Mouse (Mus musculus) ES-Bruce4 (cell line): Measurements from ENCODE around the gene Srebf1.

ENCODE experiments used
- CTCF ChIP-seq: IDR thresholded peaks from one replicate; pipeline ENCODE4 v1.8.1; 2011; ENCODE audit warnings: low read depth, low read length
- EP300 ChIP-seq: IDR thresholded peaks from 2 replicates; pipeline ENCODE4 v1.6.1; 2011; ENCODE audit warnings: low read depth, low read length; ENCODE audit not compliant: insufficient read depth

DNA sequence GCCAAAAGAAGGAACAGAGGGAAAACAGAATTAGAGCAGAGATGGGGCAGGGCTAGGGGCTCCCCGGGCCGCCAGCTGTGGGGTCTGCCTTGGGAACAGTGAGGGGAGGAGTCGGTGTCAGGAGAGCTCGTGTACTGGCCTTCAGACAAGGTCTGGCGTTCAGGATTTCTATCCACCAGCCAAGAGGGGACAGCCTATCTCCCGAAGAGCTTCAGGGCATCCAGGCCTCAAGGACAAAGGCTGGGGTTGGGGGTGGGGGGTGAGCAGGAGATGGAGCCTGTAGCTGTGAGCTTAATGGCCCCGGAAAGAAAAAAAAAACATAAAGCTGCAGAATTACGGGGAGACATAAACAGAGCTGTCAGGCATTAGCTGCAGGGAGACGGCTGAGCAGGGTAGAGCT, 53.6 kb downstream of the Srebf1 start:
- TF ChIP-seq CTCF: no peak
- TF ChIP-seq EP300: no peak
